Mouse (Mus musculus): ENCODE data around the gene Cxcr3.

Gene Cxcr3

GRCm38 (mm10) chrX:101733828-101734319, at the start of gene Cxcr3:
Gene Cxcr3, minus strand, starts transcription at chrX:101734269.
- no peak for DNase-seq (ENCODE audit: low spot score)

- DNase-seq (ENCODE audit: low spot score), result no peak
Observed at GRCm38 (mm10) chrX:101772035-101772434, 38.0 kb upstream of the Cxcr3 start.

GRCm38 (mm10) chrX:101770307-101770706, 36.2 kb upstream of the Cxcr3 start:
- no peak for DNase-seq (ENCODE audit: low spot score)

- no peak for DNase-seq (ENCODE audit: low spot score)
Observed at GRCm38 (mm10) chrX:101769478-101769877, 35.4 kb upstream of the Cxcr3 start.

- DNase-seq (ENCODE audit: low spot score), result no peak
Observed at GRCm38 (mm10) chrX:101767280-101767679, 33.2 kb upstream of the Cxcr3 start.

GRCm38 (mm10) chrX:101765111-101765510, 31.0 kb upstream of the Cxcr3 start:
- no peak for DNase-seq (ENCODE audit: low spot score)

- DNase-seq (ENCODE audit: low spot score), result no peak
Observed at GRCm38 (mm10) chrX:101764621-101765020, 30.6 kb upstream of the Cxcr3 start.

- DNase-seq (ENCODE audit: low spot score), result no peak
Observed at GRCm38 (mm10) chrX:101754478-101754877, 20.4 kb upstream of the Cxcr3 start.

GRCm38 (mm10) chrX:101750144-101750543, 16.1 kb upstream of the Cxcr3 start:
- no peak for DNase-seq (ENCODE audit: low spot score)

GRCm38 (mm10) chrX:101741064-101741433, 7.0 kb upstream of the Cxcr3 start:
- DNase-seq (ENCODE audit: low spot score), result no peak

- no peak for DNase-seq (ENCODE audit: low spot score)
Observed at GRCm38 (mm10) chrX:101740335-101741063, 6.4 kb upstream of the Cxcr3 start.

GRCm38 (mm10) chrX:101737201-101737600, 3.1 kb upstream of the Cxcr3 start:
- no peak for DNase-seq (ENCODE audit: low spot score)

- no peak for DNase-seq (ENCODE audit: low spot score)
Observed at GRCm38 (mm10) chrX:101734981-101735380, 912 bp upstream of the Cxcr3 start.

- no peak for DNase-seq (ENCODE audit: low spot score)
Observed at GRCm38 (mm10) chrX:101733288-101733687, 781 bp downstream of the Cxcr3 start.

- DNase-seq (ENCODE audit: low spot score), result no peak
Observed at GRCm38 (mm10) chrX:101732644-101733043, 1.4 kb downstream of the Cxcr3 start.

- no peak for DNase-seq (ENCODE audit: low spot score)
Observed at GRCm38 (mm10) chrX:101730010-101730409, 4.1 kb downstream of the Cxcr3 start.

GRCm38 (mm10) chrX:101720401-101720800, 13.7 kb downstream of the Cxcr3 start:
- no peak for DNase-seq (ENCODE audit: low spot score)

GRCm38 (mm10) chrX:101705111-101705510, 29.0 kb downstream of the Cxcr3 start:
- no peak for DNase-seq (ENCODE audit: low spot score)

GRCm38 (mm10) chrX:101698232-101698631, 35.8 kb downstream of the Cxcr3 start:
- DNase-seq (ENCODE audit: low spot score), result no peak

GRCm38 (mm10) chrX:101697537-101697936, 36.5 kb downstream of the Cxcr3 start:
- no peak for DNase-seq (ENCODE audit: low spot score)

GRCm38 (mm10) chrX:101695686-101696085, 38.4 kb downstream of the Cxcr3 start:
- no peak for DNase-seq (ENCODE audit: low spot score)
